Mouse (Mus musculus) cerebellum, adult 11-12 months (tissue): ENCODE measurements around the gene Myo6.
A peak's percentile ranks its signal among the peaks of the same experiment; 100 is the strongest.

ENCODE experiments used
- DNase-seq: peaks from one replicate; pipeline ENCODE4 v3.0.0; 2022

The Myo6 gene

GRCm38 (mm10) chr9:80184138-80184537 lies 19.3 kb downstream of the Myo6 start:
- DNase-seq = no peak

GRCm38 (mm10) chr9:80185737-80186136 lies 20.9 kb downstream of the Myo6 start:
- DNase-seq = no peak

GRCm38 (mm10) chr9:80186693-80187092 lies 21.9 kb downstream of the Myo6 start:
- DNase-seq = no peak

GRCm38 (mm10) chr9:80188324-80188893 lies 23.6 kb downstream of the Myo6 start:
- DNase-seq = no peak

GRCm38 (mm10) chr9:80191240-80191639 lies 26.4 kb downstream of the Myo6 start:
- DNase-seq = no peak

GRCm38 (mm10) chr9:80192324-80192723 lies 27.5 kb downstream of the Myo6 start:
- DNase-seq = peak; percentile 48

GRCm38 (mm10) chr9:80194446-80194845 lies 29.6 kb downstream of the Myo6 start:
- DNase-seq = no peak

GRCm38 (mm10) chr9:80196161-80196560 lies 31.3 kb downstream of the Myo6 start:
- no peak for DNase-seq

GRCm38 (mm10) chr9:80197233-80197632 lies 32.4 kb downstream of the Myo6 start:
- no peak for DNase-seq

GRCm38 (mm10) chr9:80200855-80201254 lies 36.0 kb downstream of the Myo6 start:
- DNase-seq = no peak

- DNase-seq = peak; percentile 13
These were observed 37.7 kb downstream of the Myo6 start for GRCm38 (mm10) chr9:80202374-80203060.

- DNase-seq = no peak
These were observed 43.9 kb downstream of the Myo6 start for GRCm38 (mm10) chr9:80208681-80209080.

GRCm38 (mm10) chr9:80209459-80209858 lies 44.6 kb downstream of the Myo6 start:
- DNase-seq = no peak

- DNase-seq = no peak
These were observed 45.3 kb downstream of the Myo6 start for GRCm38 (mm10) chr9:80210096-80210495.

GRCm38 (mm10) chr9:80213428-80213827 lies 48.6 kb downstream of the Myo6 start:
- no peak for DNase-seq

GRCm38 (mm10) chr9:80215502-80215901 lies 50.7 kb downstream of the Myo6 start:
- no peak for DNase-seq

GRCm38 (mm10) chr9:80216786-80217501 lies 52.1 kb downstream of the Myo6 start:
- DNase-seq = no peak

GRCm38 (mm10) chr9:80218718-80219117 lies 53.9 kb downstream of the Myo6 start:
- no peak for DNase-seq

- no peak for DNase-seq
These were observed 59.3 kb downstream of the Myo6 start for GRCm38 (mm10) chr9:80223989-80224635.

- no peak for DNase-seq
These were observed 61.9 kb downstream of the Myo6 start for GRCm38 (mm10) chr9:80226579-80227325.

- no peak for DNase-seq
These were observed 69.1 kb downstream of the Myo6 start for GRCm38 (mm10) chr9:80233831-80234455.

- DNase-seq = no peak
These were observed 72.5 kb downstream of the Myo6 start for GRCm38 (mm10) chr9:80237184-80237799.
